Mouse (Mus musculus) heart, embryonic 12.5 days (tissue): ENCODE measurements around the gene Csgalnact2. TPM values are rescaled to one million over a fixed set of nuclear protein-coding genes. Genes with fewer than 3 reads are reported as not detected.

Source experiments
- microRNA-seq: library from miRNA; unstranded; fragments of <30 nt; microRNA quantifications from one replicate; pipeline ENCODE4, GENCODE M21; 2017
- polyA plus RNA-seq: library from polyadenylated mRNA; unstranded; fragments of >200 nt; fragmentation: Nextera tagmentation; extraction: Ambion mirVana; gene quantifications from 2 replicates; pipeline ENCODE4 v1.2.1, GENCODE M21; 2016

The Csgalnact2 gene
- polyA plus RNA-seq, 1 experiment from 2014 or later = 13.0 TPM

Small RNA genes within 50 kb of the gene (microRNA-seq; reads per million reads assigned to microRNA genes)
- not detected for gene Mir7044

Other genes starting within 250 kb of the Csgalnact2 start
- 530 and 545 TPM in 2 replicates for gene Hnrnpf, start 238.8 kb downstream of the Csgalnact2 start, polyA plus RNA-seq
- 1.2 and 1.5 TPM in 2 replicates for gene Fxyd4, start 201.4 kb downstream of the Csgalnact2 start, polyA plus RNA-seq
- 0.51 and 1.1 TPM in 2 replicates for gene Rasgef1a, start 127.7 kb downstream of the Csgalnact2 start, polyA plus RNA-seq
- gene Ret, start 58.6 kb upstream of the Csgalnact2 start, polyA plus RNA-seq = 0.11 and 0.18 TPM in 2 replicates